Mouse (Mus musculus) heart, adult 2 months (tissue): ENCODE data around the gene Olfr1350.

Experiments used
- CTCF ChIP-seq: fragments of 200-600 bp; IDR thresholded peaks from 2 replicates; pipeline ENCODE4 v1.8.1; 2022; ENCODE audit warnings: antibody characterized with exemption, mild to moderate bottlenecking, moderate library complexity
- EP300 ChIP-seq: fragments of 200-500 bp; IDR thresholded peaks from 2 replicates; pipeline ENCODE4 v1.6.1; 2011; ENCODE audit warnings: low read depth, low read length, control low read depth; ENCODE audit not compliant: insufficient read depth
- POLR2A ChIP-seq: fragments of 200-500 bp; IDR thresholded peaks from 2 replicates; pipeline ENCODE4 v1.6.1; 2011; ENCODE audit warnings: mild to moderate bottlenecking, low read depth, low read length, control low read depth; ENCODE audit not compliant: insufficient read depth

- no peak for TF ChIP-seq POLR2A
- TF ChIP-seq CTCF = no peak
- no peak for TF ChIP-seq EP300
Measured at GRCm38 (mm10) chr7:6522850-6523249, 41.8 kb upstream of the Olfr1350 start, which contains the start of gene Olfr1349.
